Mouse (Mus musculus) gastrocnemius, postnatal 10 days (tissue): Measurements from ENCODE around the gene Tfpi. TPM values are rescaled to one million over a fixed set of nuclear protein-coding genes. Genes with fewer than 3 reads are reported as not detected.

Experiments
- DNase-seq: peaks from one replicate; pipeline ENCODE4 v3.0.0; 2021; ENCODE audit warnings: mixed read lengths
- total RNA-seq, 2 experiments: library from RNA; stranded (reverse); gene quantifications; 2 replicates each; pipeline ENCODE4 v1.2.3; 2021

Tfpi gene
- total RNA-seq, 2 experiments from 2014 or later: 11.3 to 13.0 TPM

- no peak for DNase-seq
Observed at GRCm38 (mm10) chr2:84474651-84475050, 1.9 kb downstream of the Tfpi start.

GRCm38 (mm10) chr2:84473941-84474530, 2.5 kb downstream of the Tfpi start:
- DNase-seq: no peak

- DNase-seq: no peak
Observed at GRCm38 (mm10) chr2:84467391-84467790, 9.2 kb downstream of the Tfpi start.

GRCm38 (mm10) chr2:84464956-84465355, 11.6 kb downstream of the Tfpi start:
- DNase-seq: no peak

GRCm38 (mm10) chr2:84462411-84462810, 14.2 kb downstream of the Tfpi start:
- DNase-seq: no peak

- no peak for DNase-seq
Observed at GRCm38 (mm10) chr2:84459651-84460177, 16.9 kb downstream of the Tfpi start.

GRCm38 (mm10) chr2:84457221-84457620, 19.4 kb downstream of the Tfpi start:
- no peak for DNase-seq

GRCm38 (mm10) chr2:84455236-84455799, 21.3 kb downstream of the Tfpi start:
- no peak for DNase-seq

- no peak for DNase-seq
Observed at GRCm38 (mm10) chr2:84454551-84455235, 21.9 kb downstream of the Tfpi start.

- DNase-seq: no peak
Observed at GRCm38 (mm10) chr2:84454051-84454450, 22.5 kb downstream of the Tfpi start.

GRCm38 (mm10) chr2:84445499-84445898, 31.1 kb downstream of the Tfpi start:
- no peak for DNase-seq

GRCm38 (mm10) chr2:84441940-84442339, 34.6 kb downstream of the Tfpi start:
- DNase-seq: no peak

- no peak for DNase-seq
Observed at GRCm38 (mm10) chr2:84429724-84430123, 46.9 kb downstream of the Tfpi start.

- DNase-seq: no peak
Observed at GRCm38 (mm10) chr2:84428836-84429235, 47.7 kb downstream of the Tfpi start.

- DNase-seq: no peak
Observed at GRCm38 (mm10) chr2:84426531-84426930, 50.0 kb downstream of the Tfpi start.

GRCm38 (mm10) chr2:84425138-84425537, 51.4 kb downstream of the Tfpi start, which contains the start of gene Calcrl:
TSS of gene Calcrl (minus strand) at chr2:84425411.
- peak; percentile 63 for DNase-seq

- no peak for DNase-seq
Observed at GRCm38 (mm10) chr2:84416501-84416900, 60.1 kb downstream of the Tfpi start.

- no peak for DNase-seq
Observed at GRCm38 (mm10) chr2:84409796-84410592, 66.6 kb downstream of the Tfpi start.

- no peak for DNase-seq
Observed at GRCm38 (mm10) chr2:84404834-84405233, 71.7 kb downstream of the Tfpi start.

GRCm38 (mm10) chr2:84402713-84403112, 73.9 kb downstream of the Tfpi start:
- DNase-seq: no peak

- no peak for DNase-seq
Observed at GRCm38 (mm10) chr2:84396557-84396956, 80.0 kb downstream of the Tfpi start.

- no peak for DNase-seq
Observed at GRCm38 (mm10) chr2:84393236-84393635, 83.3 kb downstream of the Tfpi start.

GRCm38 (mm10) chr2:84389075-84389474, 87.5 kb downstream of the Tfpi start:
- DNase-seq: no peak
